Mouse (Mus musculus) gastrocnemius, postnatal 4 days (tissue): ENCODE results near the gene Fam107a. TPM values are rescaled to one million over a fixed set of nuclear protein-coding genes. Genes with fewer than 3 reads are reported as not detected.
"Not testable (repeated sequence)": the region's sequence is repeated elsewhere in the genome, so short reads cannot be mapped to it uniquely, and the experiment has no call there.

Experiments
- DNase-seq, 2 experiments: peaks; one replicate each; pipeline ENCODE4 v3.0.0; 2021 to 2022; ENCODE audit warnings: low spot score in 2 of 2, mixed read lengths in 2 of 2
- total RNA-seq, 2 experiments: library from RNA; stranded (reverse); gene quantifications; 2 replicates each; pipeline ENCODE4 v1.2.3; 2021

Fam107a gene
- total RNA-seq, 2 experiments from 2014 or later, result 1.3 to 2.2 TPM

DNA sequence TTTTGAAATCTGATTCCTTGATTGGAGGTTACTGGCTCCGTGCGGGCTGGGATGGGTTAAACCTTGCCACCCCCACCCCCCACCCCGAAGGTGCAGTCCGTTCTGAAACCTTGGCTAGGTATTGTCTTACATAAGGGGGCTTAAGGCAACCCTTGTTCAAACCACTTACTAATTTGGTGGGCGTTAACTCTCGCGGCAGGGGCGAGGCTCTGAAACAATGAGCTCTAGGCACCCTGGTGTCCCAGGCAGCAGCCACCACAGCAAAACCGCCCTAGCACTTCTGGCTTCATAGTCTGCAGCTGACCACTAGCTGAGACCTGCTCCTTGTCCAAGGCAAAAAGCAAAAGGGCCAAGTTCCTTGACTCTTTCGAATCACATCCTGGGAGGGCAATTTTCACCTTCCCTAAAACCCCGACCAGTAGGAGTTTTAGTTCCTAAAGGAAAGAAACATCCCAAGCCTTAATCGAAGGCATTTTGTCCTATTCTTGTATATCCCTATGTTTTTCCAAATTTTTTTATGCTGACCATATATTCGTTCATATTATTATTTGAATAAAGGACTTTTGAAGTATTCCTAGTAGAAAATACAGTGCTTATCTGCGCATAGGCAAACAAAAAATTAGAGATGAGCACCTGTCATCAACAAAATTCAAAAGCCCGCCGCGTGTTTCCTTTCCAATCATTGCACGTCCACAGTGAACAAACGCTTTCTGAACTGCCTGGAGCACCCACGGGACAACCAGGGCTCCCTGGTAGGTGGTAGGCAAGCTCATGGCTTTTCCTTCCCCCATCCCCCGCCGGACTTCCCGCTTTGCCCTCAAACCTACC lies 1.2 kb downstream of the Fam107a start:
- DNase-seq, result no peak

DNA sequence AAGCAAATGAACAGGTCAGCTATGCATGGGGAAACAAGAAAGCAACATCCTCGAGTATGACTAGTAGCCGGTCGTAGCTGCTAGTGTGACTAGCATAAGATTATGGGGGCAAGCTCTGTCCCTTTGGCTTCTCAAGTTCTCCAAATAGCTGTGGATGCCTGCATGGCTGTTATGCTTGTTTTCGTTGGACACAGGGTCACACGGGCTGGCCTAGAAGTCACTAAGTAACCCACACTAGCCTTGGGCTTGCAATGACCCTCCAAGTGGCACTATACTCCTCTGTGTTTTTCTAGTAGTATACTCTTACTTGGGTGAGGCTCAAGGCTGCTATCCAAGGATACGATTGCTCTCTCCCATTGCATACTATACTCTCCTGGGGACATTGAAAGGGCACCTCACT lies 2.7 kb downstream of the Fam107a start:
- DNase-seq, result no peak

DNA sequence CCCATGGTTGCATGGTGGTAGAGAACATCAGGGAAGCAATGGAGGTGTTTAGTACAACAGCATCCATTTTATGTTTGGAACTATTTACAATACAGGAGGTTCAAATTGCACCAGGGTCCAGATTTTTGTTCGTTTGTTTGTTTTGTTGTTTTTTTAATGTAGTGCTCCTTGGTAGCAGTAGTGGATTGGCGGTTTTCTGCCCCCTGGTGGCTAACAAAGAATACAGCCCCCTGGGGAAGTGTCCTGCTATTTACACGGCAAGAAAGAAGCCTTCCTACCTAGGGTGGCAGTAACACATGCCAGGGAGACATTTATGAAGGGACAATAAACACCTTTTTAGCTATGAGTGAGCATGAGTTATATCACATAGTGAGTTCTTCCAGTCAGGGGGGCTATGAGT lies 3.3 kb downstream of the Fam107a start:
- DNase-seq, result no peak

DNA sequence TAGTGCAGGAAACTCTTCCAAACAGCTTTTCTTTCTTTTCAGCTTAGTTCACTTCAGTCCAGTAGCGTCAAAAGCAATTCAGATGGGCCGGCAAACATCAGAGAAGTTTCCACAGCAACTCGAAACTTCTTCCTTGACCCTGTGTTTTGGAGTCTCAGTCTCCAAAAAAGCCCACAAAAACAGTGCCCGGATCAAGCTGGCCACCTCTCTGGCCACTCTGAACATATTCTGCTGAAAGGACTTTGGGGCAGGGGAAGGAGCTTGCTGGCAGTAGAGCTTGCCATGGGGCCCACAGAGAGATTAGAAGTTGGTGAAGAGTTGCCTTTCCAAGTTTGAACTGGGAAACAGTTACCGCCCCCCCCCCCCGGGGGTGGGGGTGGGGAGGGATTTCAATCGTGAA lies 3.9 kb downstream of the Fam107a start:
- no peak for DNase-seq

- DNase-seq, result no peak
Measured at GRCm38 (mm10) chr14:8309621-8310141, 8.1 kb downstream of the Fam107a start.

GRCm38 (mm10) chr14:8308650-8309049 lies 9.2 kb downstream of the Fam107a start:
- DNase-seq, result no peak

- no peak for DNase-seq
Measured at GRCm38 (mm10) chr14:8306884-8307283, 10.9 kb downstream of the Fam107a start.

DNA sequence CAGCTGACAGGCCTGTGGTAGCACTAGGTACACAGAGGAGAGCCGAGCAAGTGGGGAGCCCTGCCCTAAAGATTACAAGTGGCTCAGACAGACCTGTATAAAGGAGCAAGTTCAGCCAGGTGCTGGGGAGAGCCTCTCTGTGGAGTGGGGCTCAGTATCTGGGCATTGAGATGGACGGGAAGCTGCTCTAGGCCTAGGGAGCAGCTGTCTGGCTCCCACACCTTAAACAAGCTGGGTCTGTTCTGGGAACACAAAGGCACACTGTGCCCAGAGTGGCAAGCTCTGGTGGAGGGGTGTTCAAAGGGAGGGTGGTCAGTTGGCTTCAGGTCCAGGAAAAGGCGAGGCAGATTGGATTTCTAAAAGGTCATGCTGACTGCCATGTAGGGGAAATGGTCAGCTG lies 12.8 kb downstream of the Fam107a start:
- DNase-seq, result no peak

DNA sequence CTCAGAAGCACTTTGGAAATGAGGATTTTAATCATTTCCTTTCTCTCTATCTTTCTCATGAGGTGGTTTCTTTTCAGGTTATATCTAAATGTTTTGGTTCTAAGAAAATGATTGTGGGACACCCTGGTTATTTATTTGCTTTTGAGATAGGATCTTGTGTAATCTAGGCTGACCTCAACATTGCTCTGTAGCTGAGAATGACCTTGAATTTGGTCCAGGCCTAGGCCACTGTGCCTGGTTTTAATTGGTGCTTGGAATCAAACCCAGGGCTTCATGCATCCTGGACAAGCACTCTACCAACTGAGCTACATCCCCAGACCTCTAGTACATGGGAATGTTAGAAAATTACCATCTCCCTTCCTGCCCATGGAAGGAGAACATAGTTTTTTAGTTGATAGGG lies 13.7 kb downstream of the Fam107a start:
- no peak for DNase-seq

DNA sequence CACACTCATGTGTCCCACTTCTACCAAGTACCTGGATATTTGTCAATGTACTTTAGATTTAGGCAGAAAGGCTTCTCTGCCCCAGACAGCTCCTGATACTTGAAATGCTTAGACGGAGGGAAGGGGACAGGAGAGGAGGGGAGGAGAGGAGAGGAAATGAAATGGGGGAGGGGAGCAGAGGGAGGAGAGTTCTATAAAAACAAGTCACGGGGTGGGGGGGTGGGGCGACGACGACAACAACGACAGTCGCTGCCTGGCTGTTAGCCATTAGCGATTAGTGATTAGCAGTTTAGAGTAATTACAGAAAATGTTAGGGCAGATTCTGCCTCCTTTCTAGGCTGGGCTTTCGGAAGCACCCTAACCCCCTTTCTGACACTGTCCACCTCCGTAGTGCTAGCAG lies 15.1 kb downstream of the Fam107a start:
- DNase-seq, result no peak

GRCm38 (mm10) chr14:8300281-8300680 lies 17.5 kb downstream of the Fam107a start:
- peak; percentile 23 to 30 for DNase-seq

DNA sequence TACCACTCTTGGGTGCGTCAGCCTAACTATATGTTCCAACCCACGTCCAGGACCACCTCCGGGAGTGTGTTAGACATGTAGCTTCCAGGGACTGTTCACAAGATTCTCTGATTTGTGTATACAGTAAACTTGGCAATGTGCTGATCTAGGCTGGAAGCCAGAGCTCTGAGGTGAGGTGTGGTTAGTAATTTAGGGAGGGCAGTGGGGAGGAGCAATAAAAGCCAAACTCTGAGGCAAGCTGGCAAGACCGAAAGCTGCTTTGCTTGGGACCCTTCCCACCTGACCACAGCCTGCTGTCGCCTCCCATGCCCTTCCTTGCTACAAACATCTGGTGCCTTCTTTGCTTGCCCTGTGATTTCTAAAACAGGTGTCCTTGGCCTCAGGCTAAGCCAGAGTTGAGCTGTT lies 19.9 kb downstream of the Fam107a start:
- DNase-seq, result no peak

- DNase-seq, result no peak
Measured at GRCm38 (mm10) chr14:8294257-8294656, 23.6 kb downstream of the Fam107a start.

DNA sequence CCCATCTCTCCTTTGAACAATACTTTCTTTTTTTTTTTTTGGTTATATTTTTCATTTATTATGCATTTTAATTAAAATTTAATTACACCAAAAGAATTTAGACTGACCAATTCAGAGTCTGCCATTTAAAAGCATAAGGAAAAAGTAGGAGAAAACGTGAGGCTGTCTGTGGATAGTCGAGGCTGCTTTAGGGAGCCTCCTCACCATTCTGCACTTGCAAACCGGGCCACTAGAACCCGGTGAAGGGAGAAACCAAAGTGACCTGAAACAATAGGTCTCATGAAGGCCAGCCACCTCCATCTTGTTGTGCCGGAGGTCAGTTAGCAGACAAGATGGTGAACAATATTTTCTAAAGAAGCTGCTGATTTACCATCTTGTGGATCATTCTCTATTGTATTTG lies 31.2 kb downstream of the Fam107a start:
- peak; percentile 62 to 69 for DNase-seq

DNA sequence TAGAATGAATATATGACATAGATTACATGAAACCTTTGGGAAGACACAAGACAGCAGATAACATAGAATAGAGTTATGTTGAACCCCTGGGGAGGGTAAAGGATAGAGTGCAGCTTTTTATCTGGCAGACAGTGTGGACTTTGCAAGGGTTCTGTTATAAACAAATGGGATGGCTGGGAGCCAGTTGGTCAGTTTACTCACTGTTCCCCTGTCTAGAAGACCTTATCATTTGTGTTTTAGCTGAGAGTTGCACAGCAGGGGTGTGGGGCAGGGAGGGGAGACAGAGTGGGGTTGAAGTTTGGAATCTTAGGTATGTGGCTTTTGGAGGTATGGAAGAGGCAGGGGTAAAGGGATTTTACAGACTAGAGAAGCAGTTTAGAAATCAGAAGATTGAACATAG lies 34.0 kb downstream of the Fam107a start:
- DNase-seq, result no peak

DNA sequence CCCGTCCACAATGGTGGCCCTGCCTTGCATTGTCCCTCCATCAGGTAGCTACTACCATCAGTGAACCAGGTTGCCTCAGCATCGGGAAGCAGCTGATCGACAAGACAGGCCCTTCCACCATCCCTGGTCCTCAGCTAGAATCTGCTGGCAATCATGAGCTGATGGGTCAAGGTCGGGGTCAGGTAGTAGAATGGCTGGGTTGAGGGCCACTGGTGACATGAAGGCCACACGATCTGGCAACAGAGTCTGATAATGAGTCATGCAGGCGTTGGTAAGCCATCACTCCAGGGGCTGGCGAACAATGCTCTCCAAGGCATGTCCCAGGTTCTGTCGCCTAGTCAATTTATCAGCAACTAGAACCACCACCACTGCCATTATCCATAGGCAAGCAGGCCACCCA lies 46.5 kb downstream of the Fam107a start:
- not testable (repeated sequence) for DNase-seq

GRCm38 (mm10) chr14:8264378-8264777 lies 53.4 kb downstream of the Fam107a start:
- no peak for DNase-seq

DNA sequence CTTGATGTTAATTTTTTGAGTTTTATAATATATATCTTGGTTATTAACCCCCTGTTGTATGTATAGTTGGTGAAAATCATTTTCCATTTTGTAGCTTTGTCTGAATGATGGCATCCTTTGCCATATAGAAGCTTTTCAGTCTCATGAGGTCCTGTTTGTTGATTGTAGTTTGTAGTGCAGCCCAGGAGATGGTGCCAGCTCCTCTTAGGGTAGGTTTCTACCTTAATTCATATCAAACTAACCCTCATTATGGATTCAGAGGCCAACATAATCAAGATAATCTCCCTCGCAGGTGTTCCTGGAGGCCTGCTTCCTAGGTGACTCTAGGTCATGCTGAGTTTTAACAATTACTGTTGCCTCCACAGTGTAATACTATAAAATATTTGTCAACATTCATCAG lies 55.6 kb downstream of the Fam107a start:
- DNase-seq, result no peak

DNA sequence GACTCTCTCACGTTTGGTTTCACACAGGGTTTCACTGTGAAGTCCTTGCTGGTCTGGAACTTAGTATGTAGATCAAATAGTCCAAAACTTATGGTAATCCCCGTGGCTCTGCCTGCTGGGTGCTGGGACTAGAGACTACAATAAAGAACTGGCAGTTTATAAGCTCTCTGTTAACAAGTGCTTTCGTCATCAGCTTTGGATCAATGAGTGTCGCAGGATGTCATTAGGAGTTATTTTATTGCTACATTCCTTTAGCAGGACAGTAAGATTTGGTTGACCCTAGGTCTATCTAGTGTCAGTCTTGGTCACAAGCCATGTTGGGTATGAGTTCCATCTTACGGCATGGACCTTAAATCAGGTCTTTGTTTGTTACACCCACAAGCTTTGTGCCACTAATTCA lies 57.6 kb downstream of the Fam107a start:
- DNase-seq, result no peak

DNA sequence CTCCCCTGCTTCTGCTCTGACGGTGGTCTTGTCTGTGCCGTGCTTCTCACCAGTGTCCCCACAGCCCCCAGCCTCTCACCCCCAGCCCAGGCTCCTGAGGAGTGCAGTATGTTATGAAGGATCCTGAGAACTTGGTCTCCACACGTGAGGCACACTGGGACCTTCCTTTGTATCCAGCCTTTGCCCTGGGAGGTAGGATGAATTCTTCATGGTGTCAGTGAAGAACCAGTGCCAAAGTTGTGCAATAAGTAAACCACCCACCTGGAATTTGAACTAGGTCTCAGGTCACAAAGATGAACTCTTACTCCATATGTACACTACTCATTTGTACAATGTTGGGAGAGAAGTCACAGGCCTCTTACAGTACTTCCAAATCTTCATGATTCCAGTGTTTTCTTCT lies 58.7 kb downstream of the Fam107a start, which contains the start of gene Acox2:
Acox2 (minus strand) TSS at position 188 of the 400 bp plus-strand sequence.
- DNase-seq, result no peak

DNA sequence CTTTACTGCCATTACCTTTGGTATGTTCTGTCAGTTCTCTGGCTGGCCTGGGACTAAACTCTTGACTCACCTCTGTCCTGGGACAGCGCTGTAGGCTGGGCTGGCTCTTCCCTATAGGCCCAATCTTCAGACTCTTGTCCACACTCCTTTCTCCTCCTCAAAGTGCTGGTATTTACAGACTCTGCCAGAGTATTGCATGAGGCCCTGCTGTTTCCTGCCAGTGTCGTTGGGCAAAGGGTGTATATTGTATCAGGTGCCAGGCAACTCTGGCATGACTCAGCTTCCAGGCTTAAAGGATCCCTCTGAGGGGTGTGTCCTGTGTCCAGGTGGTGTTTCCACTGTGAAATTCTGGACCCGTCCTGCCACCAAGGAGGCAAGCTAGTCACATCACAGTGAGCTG lies 59.1 kb downstream of the Fam107a start:
- DNase-seq, result no peak

DNA sequence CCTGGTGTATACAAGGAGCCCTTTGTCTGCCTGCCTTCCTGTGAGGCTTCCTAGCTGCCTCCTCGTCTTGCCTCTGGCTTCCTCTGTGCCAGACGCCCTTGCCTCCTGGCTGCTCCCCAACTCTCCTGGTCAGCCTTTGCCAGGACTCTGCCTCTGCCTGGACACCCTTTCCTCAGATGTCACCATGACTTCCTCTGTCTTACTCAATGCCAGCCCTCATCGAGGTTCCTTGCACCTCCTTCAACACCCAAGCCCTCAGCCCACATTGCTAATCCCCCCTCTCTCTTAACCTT lies 59.5 kb downstream of the Fam107a start:
- DNase-seq, result no peak
